Mouse (Mus musculus) C2C12 (cell line): ENCODE results near the gene Fzd2. TPM values are rescaled to one million over a fixed set of nuclear protein-coding genes. Genes with fewer than 3 reads are reported as not detected.

ENCODE experiments used
- H3K27me3 ChIP-seq: one replicate; pipeline ENCODE4 v1.6.1; 2011; ENCODE audit not compliant: control insufficient read depth, insufficient read depth, insufficient read length
- H3K36me3 ChIP-seq: one replicate; pipeline ENCODE4 v1.6.1; 2011; ENCODE audit not compliant: control insufficient read depth, insufficient read depth
- H3K4me3 ChIP-seq: one replicate; pipeline ENCODE4 v1.5.1; 2011; ENCODE audit warnings: mild to moderate bottlenecking, control low read depth; ENCODE audit not compliant: poor library complexity, insufficient read depth, severe bottlenecking
- H3K79me2 ChIP-seq: one replicate; pipeline ENCODE4 v1.6.1; 2011; ENCODE audit not compliant: control insufficient read depth, insufficient read depth
- H3K79me3 ChIP-seq: one replicate; pipeline ENCODE4 v1.6.1; 2011; ENCODE audit warnings: low read depth, control low read depth
- H3ac ChIP-seq: one replicate; pipeline ENCODE3; 2011; ENCODE audit warnings: low read depth; ENCODE audit not compliant: control insufficient read depth, insufficient read length
- CEBPB ChIP-seq: IDR thresholded peaks from one replicate; pipeline ENCODE4 v1.6.1; 2011; ENCODE audit warnings: low read depth, mild to moderate bottlenecking, control low read depth, moderate library complexity
- CTCF ChIP-seq: IDR thresholded peaks from one replicate; pipeline ENCODE4 v1.5.1; 2011; ENCODE audit not compliant: control insufficient read depth, insufficient read depth, insufficient read length
- FOSL1 ChIP-seq: IDR thresholded peaks from one replicate; pipeline ENCODE4 v1.8.0; 2011; ENCODE audit warnings: mild to moderate bottlenecking, low read length; ENCODE audit not compliant: poor library complexity, insufficient read depth, severe bottlenecking
- MAX ChIP-seq: IDR thresholded peaks from one replicate; pipeline ENCODE4 v1.6.1; 2011; ENCODE audit warnings: mild to moderate bottlenecking, control low read depth
- MYOD1 ChIP-seq: IDR thresholded peaks from one replicate; pipeline ENCODE4 v1.6.1; 2011; ENCODE audit warnings: low read depth; ENCODE audit not compliant: control insufficient read depth, insufficient read length
- MYOG ChIP-seq: IDR thresholded peaks from one replicate; pipeline ENCODE4 v1.6.1; 2011; ENCODE audit not compliant: control insufficient read depth, insufficient read length; ENCODE audit errors: extremely low read depth
- USF1 ChIP-seq: IDR thresholded peaks from one replicate; pipeline ENCODE4 v1.6.1; 2011; ENCODE audit warnings: low read depth, mild to moderate bottlenecking, control low read depth, moderate library complexity
- polyA plus RNA-seq: library from polyadenylated mRNA; unstranded; fragments of >200 nt; fragmentation: generic; extraction: Trizol; gene quantifications from one replicate; pipeline ENCODE4 v1.2.1, GENCODE M21; 2012; ENCODE audit warnings: missing spikeins

Gene Fzd2
- polyA plus RNA-seq, 1 experiment, result 42.1 TPM

DNA sequence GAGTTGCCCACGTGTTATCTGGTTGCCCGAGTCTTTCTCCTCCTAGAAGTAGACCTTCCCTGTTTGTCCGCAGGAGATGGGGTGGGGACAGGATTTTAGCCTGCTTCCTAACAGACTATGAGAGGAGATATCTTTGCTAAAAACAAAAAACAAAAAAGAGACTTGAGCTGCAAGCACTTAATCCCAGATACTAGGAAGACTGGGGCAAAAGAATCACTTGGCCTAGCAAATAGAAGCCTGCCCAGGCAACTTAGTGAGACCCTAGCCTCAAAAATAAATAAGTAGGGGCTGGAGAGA, 24.2 kb upstream of the Fzd2 start:
- H3K27me3 ChIP-seq, result no peaks in the 10 kb centered on the region
- no peak overlapping the region for H3ac ChIP-seq
- H3K79me2 ChIP-seq, result no peaks in the 10 kb centered on the region
- H3K36me3 ChIP-seq, result no peaks in the 10 kb centered on the region
- no peaks in the 10 kb centered on the region for H3K79me3 ChIP-seq
- TF ChIP-seq MAX, result no peak
- TF ChIP-seq MYOD1, result no peak
- TF ChIP-seq MYOG, result no peak
- TF ChIP-seq CTCF, result no peak
- no peak for TF ChIP-seq FOSL1
- TF ChIP-seq CEBPB, result no peak
- TF ChIP-seq USF1, result no peak
- H3K4me3 ChIP-seq, result no peak overlapping the region

DNA sequence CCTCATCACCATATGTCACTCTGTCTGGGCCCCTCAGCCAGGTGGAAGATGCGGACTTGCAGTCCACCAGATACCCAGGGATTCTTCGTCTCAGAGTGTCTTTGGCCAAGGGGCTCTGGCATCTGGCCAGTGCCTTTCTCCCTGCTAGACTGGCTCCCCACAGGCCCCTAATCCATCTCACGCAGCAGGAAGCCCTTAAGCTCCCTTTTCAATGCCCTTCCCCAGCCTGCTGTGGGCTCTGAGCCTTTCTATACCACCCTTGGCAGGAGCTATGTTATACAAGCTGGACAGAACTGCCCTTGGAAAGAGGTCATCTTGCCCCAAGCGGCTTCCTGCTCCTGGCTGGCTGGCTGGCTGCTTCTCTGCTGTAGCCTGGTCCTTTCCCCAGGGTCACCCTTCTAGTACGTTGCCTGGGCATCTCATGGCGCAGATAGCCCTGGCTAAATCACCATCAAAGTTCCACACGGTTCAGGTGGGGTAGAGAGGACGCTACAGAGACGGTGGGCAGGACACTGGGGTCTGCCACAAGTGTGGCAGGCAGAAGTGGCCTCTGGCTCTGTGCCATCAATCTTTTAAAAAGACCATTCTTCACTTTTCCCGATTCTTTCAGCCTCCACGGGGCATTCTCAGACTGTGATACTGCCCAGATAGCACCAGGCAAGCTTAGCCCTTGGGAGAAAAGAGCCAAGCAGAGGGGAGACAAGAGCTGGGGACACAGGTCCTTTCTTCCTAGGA, 22.7 kb upstream of the Fzd2 start:
- no peak overlapping the region for H3ac ChIP-seq
- no peak overlapping the region for H3K4me3 ChIP-seq
- no peaks in the 10 kb centered on the region for H3K27me3 ChIP-seq
- no peaks in the 10 kb centered on the region for H3K79me2 ChIP-seq
- no peaks in the 10 kb centered on the region for H3K79me3 ChIP-seq
- TF ChIP-seq MAX, result no peak
- TF ChIP-seq CEBPB, result no peak
- H3K36me3 ChIP-seq, result no peaks in the 10 kb centered on the region

DNA sequence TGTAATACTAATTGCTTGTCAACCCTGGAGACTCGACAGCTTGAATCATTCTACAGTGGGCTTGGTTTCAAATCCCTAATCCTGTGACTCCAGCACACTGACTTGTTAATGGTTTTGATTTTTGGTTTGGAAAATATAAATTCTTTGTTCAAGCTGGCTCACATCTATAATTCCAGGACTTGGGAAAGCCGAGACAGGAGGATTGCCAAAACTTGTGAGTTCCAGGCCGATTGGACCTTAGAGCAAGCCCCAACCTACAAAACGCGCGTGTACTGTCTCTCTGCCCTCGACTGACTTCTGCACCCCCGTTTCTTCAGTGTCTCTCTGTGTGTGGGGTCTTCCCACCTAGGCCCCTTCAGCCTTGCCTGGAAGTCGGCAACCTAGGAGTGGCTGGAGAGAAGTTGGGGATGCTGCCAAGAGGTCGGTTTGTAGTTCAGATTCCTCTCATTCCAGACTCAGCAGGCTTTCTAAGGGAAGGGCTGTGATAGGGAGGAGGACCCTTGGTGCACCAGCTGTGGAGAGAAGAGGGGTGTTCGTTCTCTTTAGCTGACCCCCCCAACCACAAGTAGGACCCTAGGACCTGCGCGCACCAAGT, 22.1 kb upstream of the Fzd2 start:
- no peaks in the 10 kb centered on the region for H3K27me3 ChIP-seq
- no peak overlapping the region for H3K4me3 ChIP-seq
- no peaks in the 10 kb centered on the region for H3K79me2 ChIP-seq
- no peaks in the 10 kb centered on the region for H3K36me3 ChIP-seq
- peak overlapping the region; percentile 24 for H3ac ChIP-seq
- TF ChIP-seq CTCF (no peak), USF1 (no peak), FOSL1 (no peak), MAX (no peak), MYOD1 (no peak), CEBPB (no peak), MYOG (no peak)
- no peaks in the 10 kb centered on the region for H3K79me3 ChIP-seq

DNA sequence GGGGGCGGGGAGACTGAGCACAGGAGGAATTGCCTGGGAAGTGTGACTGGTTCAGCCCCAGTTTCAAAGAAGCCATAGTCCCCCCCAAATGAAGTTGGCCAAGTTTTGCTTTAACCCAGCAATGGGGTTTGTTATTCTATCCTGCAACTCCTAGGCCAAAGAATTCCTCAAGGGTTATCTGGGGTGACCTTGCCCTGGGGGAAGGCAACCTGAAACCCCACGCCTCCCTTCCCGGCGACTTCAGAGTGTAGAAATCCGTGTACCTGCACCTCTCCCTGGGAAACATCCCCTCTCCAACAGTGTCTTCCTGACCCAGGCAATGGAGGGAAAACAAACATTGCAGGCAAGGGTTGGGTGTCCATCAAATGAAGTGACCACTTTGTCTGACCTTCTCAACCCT, 21.5 kb upstream of the Fzd2 start:
- no peak overlapping the region for H3K4me3 ChIP-seq
- H3K79me3 ChIP-seq, result no peaks in the 10 kb centered on the region
- TF ChIP-seq USF1, result no peak
- no peak for TF ChIP-seq MYOD1
- no peak for TF ChIP-seq CEBPB
- TF ChIP-seq FOSL1, result no peak
- TF ChIP-seq MYOG, result no peak
- TF ChIP-seq CTCF, result no peak
- TF ChIP-seq MAX, result no peak
- no peaks in the 10 kb centered on the region for H3K27me3 ChIP-seq
- H3ac ChIP-seq, result no peak overlapping the region
- no peaks in the 10 kb centered on the region for H3K79me2 ChIP-seq
- no peaks in the 10 kb centered on the region for H3K36me3 ChIP-seq

DNA sequence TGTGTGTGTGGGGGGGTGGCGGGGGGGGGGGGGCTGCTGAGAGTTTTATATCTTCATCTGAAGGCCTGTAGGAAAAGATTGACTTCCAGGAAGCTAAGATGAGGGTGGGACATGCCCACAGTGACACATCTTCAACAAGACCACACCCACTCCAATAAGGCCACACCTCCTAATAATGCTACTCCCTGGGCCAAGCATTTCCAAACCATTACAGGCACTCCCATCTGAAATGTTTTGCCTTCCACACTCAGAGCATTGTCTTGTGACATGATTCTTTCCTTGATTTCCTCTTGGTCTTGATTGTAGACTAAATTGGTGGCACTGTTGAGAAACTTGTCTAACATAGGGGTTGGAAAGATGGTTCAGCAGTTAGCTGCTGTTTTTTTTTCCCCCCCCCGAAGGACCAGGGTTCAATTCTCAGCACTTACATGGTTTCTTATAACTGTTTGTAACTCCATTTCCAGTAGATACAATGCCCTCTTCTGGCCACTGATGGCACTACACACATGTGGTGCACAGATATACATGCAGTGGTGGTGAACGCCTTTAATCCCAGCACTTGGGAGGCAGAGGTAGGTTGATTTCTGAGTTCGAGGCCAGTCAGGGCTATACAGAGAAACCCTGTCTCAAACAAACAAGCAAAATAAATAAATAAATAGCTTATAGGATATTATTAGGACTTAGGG, 17.6 kb upstream of the Fzd2 start:
- H3K27me3 ChIP-seq, result no peaks in the 10 kb centered on the region
- no peaks in the 10 kb centered on the region for H3K79me2 ChIP-seq
- H3K36me3 ChIP-seq, result no peaks in the 10 kb centered on the region
- no peak overlapping the region for H3K4me3 ChIP-seq
- H3ac ChIP-seq, result no peak overlapping the region
- no peaks in the 10 kb centered on the region for H3K79me3 ChIP-seq
- no peak for TF ChIP-seq FOSL1
- no peak for TF ChIP-seq MYOG
- TF ChIP-seq CTCF, result no peak
- no peak for TF ChIP-seq USF1
- TF ChIP-seq MYOD1, result no peak
- TF ChIP-seq MAX, result no peak
- no peak for TF ChIP-seq CEBPB
